Mouse (Mus musculus) forebrain, embryonic 11.5 days (tissue): ENCODE measurements around the gene Mdh1. TPM values are rescaled to one million over a fixed set of nuclear protein-coding genes. Genes with fewer than 3 reads are reported as not detected.

Experiments used
- ATAC-seq: fragments of 200-750 bp; cut with Nextera tagmentation; replicated peaks from 2 replicates; pipeline ENCODE4 v1.8.0; 2017; ENCODE audit warnings: moderate TSS enrichment; ENCODE audit not compliant: low FRiP score
- DNase-seq: peaks from one replicate; pipeline ENCODE4 v3.0.0-alpha.2; 2017; ENCODE audit warnings: low spot score
- H3K27ac ChIP-seq: fragments of 300-500 bp; sonication (generic); 2 replicates; pipeline ENCODE4 v1.5.1; 2014; ENCODE audit warnings: low read depth, low read length
- H3K27me3 ChIP-seq: fragments of 300-500 bp; sonication (generic); 2 replicates; pipeline ENCODE4 v1.6.1; 2014; ENCODE audit warnings: mild to moderate bottlenecking, low read length, mixed read lengths; ENCODE audit not compliant: control insufficient read depth, insufficient read depth
- H3K36me3 ChIP-seq: fragments of 300-500 bp; sonication (generic); 2 replicates; pipeline ENCODE4 v1.6.1; 2014; ENCODE audit warnings: mild to moderate bottlenecking, low read length, moderate library complexity, mixed read lengths; ENCODE audit not compliant: control insufficient read depth, insufficient read depth
- H3K4me1 ChIP-seq: fragments of 300-500 bp; sonication (generic); replicated peaks from 2 replicates; pipeline ENCODE4 v1.6.1; 2014; ENCODE audit warnings: low read length, mixed read lengths; ENCODE audit not compliant: control insufficient read depth, insufficient read depth
- H3K4me2 ChIP-seq: fragments of 300-500 bp; sonication (generic); 2 replicates; pipeline ENCODE4 v1.6.1; 2014; ENCODE audit warnings: low read depth, mild to moderate bottlenecking, low read length, moderate library complexity, mixed read lengths; ENCODE audit not compliant: severe bottlenecking
- H3K4me3 ChIP-seq: fragments of 300-500 bp; sonication (generic); 2 replicates; pipeline ENCODE4 v1.5.1; 2014; ENCODE audit warnings: low read depth, low read length
- H3K9ac ChIP-seq: fragments of 300-500 bp; sonication (generic); 2 replicates; pipeline ENCODE4 v1.6.1; 2014; ENCODE audit warnings: low read length
- H3K9me3 ChIP-seq: fragments of 300-500 bp; sonication (generic); 2 replicates; pipeline ENCODE4 v1.6.1; 2016; ENCODE audit warnings: low read length, mixed read lengths; ENCODE audit not compliant: control insufficient read depth
- WGBS: fragments of 180-500 bp; shearing (Covaris S2); extraction: QIAGEN DNeasy Blood & Tissue Kit; methylation state at CpG from one replicate; pipeline ENCODE4 v1.1.7; 2014; 5-methylcytosine and 5-hydroxymethylcytosine counted together
- polyA plus RNA-seq: library from polyadenylated mRNA; unstranded; fragments of >200 nt; fragmentation: Nextera tagmentation; extraction: Ambion mirVana; gene quantifications from 2 replicates; pipeline ENCODE4 v1.2.1, GENCODE M21; 2014

Gene Mdh1
- polyA plus RNA-seq, result 397 and 401 TPM in 2 replicates

- Histone ChIP-seq H3K9me3 (no peaks in the 10 kb centered on the region), H3K9ac (peak within 1 kb of the TSS; percentile 69), H3K4me1 (peaks cover 3% of the 10 kb centered on the region), H3K4me2 (peak within 1 kb of the TSS; percentile 59), H3K36me3 (no peaks in the 10 kb centered on the region), H3K27ac (peak within 1 kb of the TSS; percentile 63), H3K4me3 (peak within 1 kb of the TSS; percentile 55), H3K27me3 (no peaks in the 10 kb centered on the region)
- ATAC-seq (peak; percentile 98), DNase-seq (peak; percentile 95)
- WGBS, result under 1% methylated on average over 42 of the region's 42 CpGs
Measured at GRCm38 (mm10) chr11:21571700-21572381, at the start of gene Mdh1, which contains the start of gene Wdpcp. Mdh1 (minus strand) TSS chr11:21572367. Wdpcp (plus strand) TSS chr11:21572235.

GRCm38 (mm10) chr11:21615915-21616314 lies 43.7 kb upstream of the Mdh1 start:
- H3K4me1 ChIP-seq, result no peaks in the 10 kb centered on the region
- DNase-seq (no peak), ATAC-seq (no peak)
- no peaks in the 10 kb centered on the region for H3K9me3 ChIP-seq
- H3K4me2 ChIP-seq, result no peak overlapping the region
- no peaks in the 10 kb centered on the region for H3K27me3 ChIP-seq
- no peaks in the 10 kb centered on the region for H3K36me3 ChIP-seq
- H3K27ac ChIP-seq, result no peak overlapping the region
- no peak overlapping the region for H3K9ac ChIP-seq
- no peak overlapping the region for H3K4me3 ChIP-seq

GRCm38 (mm10) chr11:21602497-21602896 lies 30.3 kb upstream of the Mdh1 start:
- Histone ChIP-seq H3K4me3 (no peak overlapping the region), H3K27ac (no peak overlapping the region), H3K4me2 (no peak overlapping the region), H3K9ac (no peak overlapping the region), H3K4me1 (no peaks in the 10 kb centered on the region), H3K9me3 (no peaks in the 10 kb centered on the region), H3K36me3 (no peaks in the 10 kb centered on the region), H3K27me3 (no peaks in the 10 kb centered on the region)
- 65% methylated on average over 5 of the region's 5 CpGs for WGBS
- ATAC-seq (no peak), DNase-seq (no peak)

- no peaks in the 10 kb centered on the region for H3K9me3 ChIP-seq
- H3K4me2 ChIP-seq, result no peak overlapping the region
- ATAC-seq, result no peak
- 35% methylated on average over 1 of the region's 1 CpGs for WGBS
- no peaks in the 10 kb centered on the region for H3K36me3 ChIP-seq
- no peak overlapping the region for H3K9ac ChIP-seq
- H3K27ac ChIP-seq, result no peak overlapping the region
- H3K4me1 ChIP-seq, result no peaks in the 10 kb centered on the region
- no peak for DNase-seq
- H3K4me3 ChIP-seq, result no peak overlapping the region
- H3K27me3 ChIP-seq, result no peaks in the 10 kb centered on the region
Measured at GRCm38 (mm10) chr11:21583286-21583685, 11.1 kb upstream of the Mdh1 start.

- no peaks in the 10 kb centered on the region for H3K9me3 ChIP-seq
- WGBS, result 79% methylated on average over 7 of the region's 7 CpGs
- ATAC-seq, result no peak
- no peak overlapping the region for H3K27ac ChIP-seq
- DNase-seq, result no peak
- no peaks in the 10 kb centered on the region for H3K36me3 ChIP-seq
- no peaks in the 10 kb centered on the region for H3K4me1 ChIP-seq
- H3K9ac ChIP-seq, result no peak overlapping the region
- no peak overlapping the region for H3K4me3 ChIP-seq
- H3K4me2 ChIP-seq, result no peak overlapping the region
- H3K27me3 ChIP-seq, result no peaks in the 10 kb centered on the region
Measured at GRCm38 (mm10) chr11:21581472-21581871, 9.3 kb upstream of the Mdh1 start.

GRCm38 (mm10) chr11:21570973-21571372 lies 1.2 kb downstream of the Mdh1 start:
- H3K36me3 ChIP-seq, result no peaks in the 10 kb centered on the region
- DNase-seq, result no peak
- peak overlapping the region; percentile 69 for H3K9ac ChIP-seq
- H3K4me1 ChIP-seq, result peaks cover 3% of the 10 kb centered on the region
- H3K4me3 ChIP-seq, result peak overlapping the region; percentile 55
- no peak overlapping the region for H3K27ac ChIP-seq
- WGBS, result 11% methylated on average over 10 of the region's 10 CpGs
- peak overlapping the region; percentile 59 for H3K4me2 ChIP-seq
- ATAC-seq, result no peak
- no peaks in the 10 kb centered on the region for H3K9me3 ChIP-seq
- H3K27me3 ChIP-seq, result no peaks in the 10 kb centered on the region

- no peak overlapping the region for H3K27ac ChIP-seq
- no peak for DNase-seq
- H3K4me1 ChIP-seq, result peaks cover 3% of the 10 kb centered on the region
- no peaks in the 10 kb centered on the region for H3K9me3 ChIP-seq
- no peak overlapping the region for H3K9ac ChIP-seq
- no peaks in the 10 kb centered on the region for H3K36me3 ChIP-seq
- WGBS, result 76% methylated on average over 2 of the region's 2 CpGs
- no peak for ATAC-seq
- no peak overlapping the region for H3K4me3 ChIP-seq
- H3K27me3 ChIP-seq, result no peaks in the 10 kb centered on the region
- no peak overlapping the region for H3K4me2 ChIP-seq
Measured at GRCm38 (mm10) chr11:21570109-21570474, 2.1 kb downstream of the Mdh1 start.

- no peak overlapping the region for H3K27ac ChIP-seq
- no peak overlapping the region for H3K4me2 ChIP-seq
- DNase-seq (peak; percentile 53), ATAC-seq (no peak)
- H3K9me3 ChIP-seq, result no peaks in the 10 kb centered on the region
- peaks cover 3% of the 10 kb centered on the region for H3K4me1 ChIP-seq
- no peak overlapping the region for H3K9ac ChIP-seq
- WGBS, result 64% methylated on average over 3 of the region's 3 CpGs
- H3K36me3 ChIP-seq, result no peaks in the 10 kb centered on the region
- no peaks in the 10 kb centered on the region for H3K27me3 ChIP-seq
- no peak overlapping the region for H3K4me3 ChIP-seq
Measured at GRCm38 (mm10) chr11:21569456-21570108, 2.6 kb downstream of the Mdh1 start.

- Histone ChIP-seq H3K4me1 (peaks cover 3% of the 10 kb centered on the region), H3K9ac (no peak overlapping the region), H3K27me3 (no peaks in the 10 kb centered on the region), H3K9me3 (no peaks in the 10 kb centered on the region), H3K4me2 (no peak overlapping the region), H3K4me3 (no peak overlapping the region), H3K36me3 (no peaks in the 10 kb centered on the region), H3K27ac (no peak overlapping the region)
- ATAC-seq (no peak), DNase-seq (no peak)
- 82% methylated on average over 5 of the region's 5 CpGs for WGBS
Measured at GRCm38 (mm10) chr11:21569002-21569401, 3.2 kb downstream of the Mdh1 start.
